In genomic region chr4:34777677-34778527, GRCm38 (mm10) we compare ENCODE assay signal across 8 mouse cellular contexts. TPM values are rescaled to one million over a fixed set of nuclear protein-coding genes. Genes with fewer than 3 reads are reported as not detected.
DNase-seq lines count a peak whose midpoint lies in the region; ATAC-seq and TF ChIP-seq lines count a peak whose summit lies in the region.

Gene Smim8 (minus strand): TSS chr4:34778423.

- H3K9me3 ChIP-seq in heart, embryonic 12.5 days (replicated peaks), result no peaks in the 10 kb centered on the region
- H3K9me3 ChIP-seq in kidney, postnatal 0 days (replicated peaks; ENCODE audit: low read length), result no peaks in the 10 kb centered on the region
- H3K9me3 ChIP-seq in liver, embryonic 11.5 days (ENCODE audit: control insufficient read depth, low read length), result no peaks in the 10 kb centered on the region
- no peaks in the 10 kb centered on the region for H3K9me3 ChIP-seq in stomach, embryonic 14.5 days (ENCODE audit: control insufficient read depth, low read depth, low read length)

- no peaks in the 10 kb centered on the region for H3K36me3 ChIP-seq in heart, embryonic 12.5 days
- no peaks in the 10 kb centered on the region for H3K36me3 ChIP-seq in kidney, postnatal 0 days (ENCODE audit: insufficient read depth, low read length)
- no peaks in the 10 kb centered on the region for H3K36me3 ChIP-seq in liver, embryonic 11.5 days (ENCODE audit: control insufficient read depth, insufficient read depth, low read length)
- no peaks in the 10 kb centered on the region for H3K36me3 ChIP-seq in stomach, embryonic 14.5 days (ENCODE audit: control insufficient read depth, insufficient read depth, low read length)

- peak; percentile 93 for TF ChIP-seq CTCF in kidney, postnatal 0 days (IDR thresholded peaks at IDR 0.05; ENCODE audit: low read depth)

- 5% methylated on average over 40 of the region's 40 CpGs for WGBS in heart, embryonic 12.5 days
- 5% methylated on average over 40 of the region's 40 CpGs for WGBS in kidney, postnatal 0 days
- WGBS in liver, embryonic 11.5 days, result 5% methylated on average over 40 of the region's 40 CpGs
- WGBS in stomach, embryonic 14.5 days, result 6% methylated on average over 40 of the region's 40 CpGs

- 0 out of 2 replicates have a peak, but pooled peaks cover 5% of the 10 kb centered on the region for H3K4me1 ChIP-seq in heart, embryonic 12.5 days (replicated peaks)
- H3K4me1 ChIP-seq in kidney, postnatal 0 days (replicated peaks; ENCODE audit: insufficient read depth, low read length), result no peaks in the 10 kb centered on the region
- H3K4me1 ChIP-seq in liver, embryonic 11.5 days (replicated peaks; ENCODE audit: control insufficient read depth, insufficient read depth, low read length), result peaks cover 5% of the 10 kb centered on the region
- no peaks in the 10 kb centered on the region; the same call in 1 of the 2 replicates for H3K4me1 ChIP-seq in stomach, embryonic 14.5 days (ENCODE audit: control insufficient read depth, insufficient read depth, low read length)

- H3K27me3 ChIP-seq in heart, embryonic 12.5 days (replicated peaks), result no peaks in the 10 kb centered on the region
- no peaks in the 10 kb centered on the region for H3K27me3 ChIP-seq in kidney, postnatal 0 days (ENCODE audit: insufficient read depth, low read length)
- H3K27me3 ChIP-seq in liver, embryonic 11.5 days (replicated peaks; ENCODE audit: control insufficient read depth, insufficient read depth, low read length), result no peaks in the 10 kb centered on the region
- H3K27me3 ChIP-seq in stomach, embryonic 14.5 days (ENCODE audit: control insufficient read depth, insufficient read depth, low read length), result no peaks in the 10 kb centered on the region

- DNase-seq in B cell, adult 2 months, result peak; percentile 94
- DNase-seq in brain, adult 2 months (ENCODE audit: low read depth, low spot score), result peak; percentile 97
- DNase-seq in kidney, postnatal 0 days (ENCODE audit: low spot score), result peak; percentile 96
- DNase-seq in liver, embryonic 11.5 days (ENCODE audit: low spot score), result peak; percentile 94
- DNase-seq in naive thymus-derived CD4-positive, alpha-beta T cell, adult 2 months (ENCODE audit: low read depth), result peak; percentile 95

- ATAC-seq in erythroblast, adult 5-6 weeks (replicated peaks; ENCODE audit: low FRiP score, poor library complexity, severe bottlenecking), result peak; percentile 99
- peak; percentile 93 for ATAC-seq in heart, embryonic 12.5 days (ENCODE audit: insufficient number of reproducible peaks, low FRiP score)
- peak; percentile 97 for ATAC-seq in kidney, postnatal 0 days (replicated peaks; ENCODE audit: low FRiP score, low read depth)
- ATAC-seq in liver, embryonic 11.5 days (replicated peaks; ENCODE audit: low FRiP score), result peak; percentile 92
- peak; percentile 92 for ATAC-seq in stomach, embryonic 14.5 days (ENCODE audit: insufficient number of reproducible peaks, insufficient read depth, low FRiP score, low read depth)

- H3K4me3 ChIP-seq in heart, embryonic 12.5 days, result peak within 1 kb of the TSS; percentile 76
- H3K4me3 ChIP-seq in kidney, postnatal 0 days (replicated peaks; ENCODE audit: low read depth, low read length), result peak within 1 kb of the TSS; percentile 59
- H3K4me3 ChIP-seq in liver, embryonic 11.5 days (ENCODE audit: low read depth, low read length), result peak within 1 kb of the TSS; percentile 69
- H3K4me3 ChIP-seq in stomach, embryonic 14.5 days (ENCODE audit: low read depth, low read length), result peak within 1 kb of the TSS; percentile 58

- H3K9ac ChIP-seq in heart, embryonic 12.5 days, result peak within 1 kb of the TSS; percentile 89
- H3K9ac ChIP-seq in kidney, postnatal 0 days (ENCODE audit: low read depth, low read length), result peak within 1 kb of the TSS; percentile 75
- peak within 1 kb of the TSS; percentile 73 for H3K9ac ChIP-seq in liver, embryonic 11.5 days (ENCODE audit: low read depth, low read length)
- H3K9ac ChIP-seq in stomach, embryonic 14.5 days (replicated peaks; ENCODE audit: low read depth, low read length), result peak within 1 kb of the TSS; percentile 57

- H3K27ac ChIP-seq in heart, embryonic 12.5 days (ENCODE audit: poor library complexity, severe bottlenecking), result peak within 1 kb of the TSS; percentile 85
- peak within 1 kb of the TSS; percentile 86 for H3K27ac ChIP-seq in kidney, postnatal 0 days
- H3K27ac ChIP-seq in liver, embryonic 11.5 days (ENCODE audit: low read depth, low read length), result peak within 1 kb of the TSS; percentile 72
- peak within 1 kb of the TSS; percentile 40; the same call in 1 of the 2 replicates for H3K27ac ChIP-seq in stomach, embryonic 14.5 days (ENCODE audit: low read length)

- peak within 1 kb of the TSS; percentile 78 for H3K4me2 ChIP-seq in heart, embryonic 12.5 days
- peak within 1 kb of the TSS; percentile 72 for H3K4me2 ChIP-seq in kidney, postnatal 0 days (ENCODE audit: low read length)
- H3K4me2 ChIP-seq in liver, embryonic 11.5 days, result peak within 1 kb of the TSS; percentile 63
- peak within 1 kb of the TSS; percentile 54 for H3K4me2 ChIP-seq in stomach, embryonic 14.5 days (replicated peaks; ENCODE audit: low read depth, low read length)

RNA-seq across cellular contexts. Expression of gene Smim8, which starts in this region (rescaled TPM):
- total RNA-seq in erythroblast, adult 5-6 weeks (2015; ENCODE audit: low replicate concordance), result 15.8 and 16.1 TPM in 2 replicates
- total RNA-seq in erythroblast, adult 5-6 weeks (2017; ENCODE audit: low replicate concordance), result 28.5 and 29.4 TPM in 2 replicates
- 53.7 TPM in 2 replicates for polyA plus RNA-seq in heart, embryonic 12.5 days (2016; fragmentation: Nextera tagmentation; extraction: Ambion mirVana)
- 73.0 and 80.3 TPM in 2 replicates for polyA plus RNA-seq in kidney, postnatal 0 days (2015; fragmentation: Nextera tagmentation; extraction: Ambion mirVana)
- 42.9 and 45.0 TPM in 2 replicates for polyA plus RNA-seq in liver, embryonic 11.5 days (2014; fragmentation: Nextera tagmentation; extraction: Ambion mirVana)
- polyA plus RNA-seq in stomach, embryonic 14.5 days (2014; fragmentation: Nextera tagmentation; extraction: Ambion mirVana), result 48.1 and 53.1 TPM in 2 replicates

Comparison
In these comparisons a context has a peak if more than half of its experiments do, and no peak if none do; other contexts are left out.
1. Peak in every context shown above with its lines: DNase-seq, ATAC-seq, H3K4me3 ChIP-seq and H3K27ac ChIP-seq.